Comparison of ENCODE assay signal across 1 mouse cellular context in the genomic region with DNA sequence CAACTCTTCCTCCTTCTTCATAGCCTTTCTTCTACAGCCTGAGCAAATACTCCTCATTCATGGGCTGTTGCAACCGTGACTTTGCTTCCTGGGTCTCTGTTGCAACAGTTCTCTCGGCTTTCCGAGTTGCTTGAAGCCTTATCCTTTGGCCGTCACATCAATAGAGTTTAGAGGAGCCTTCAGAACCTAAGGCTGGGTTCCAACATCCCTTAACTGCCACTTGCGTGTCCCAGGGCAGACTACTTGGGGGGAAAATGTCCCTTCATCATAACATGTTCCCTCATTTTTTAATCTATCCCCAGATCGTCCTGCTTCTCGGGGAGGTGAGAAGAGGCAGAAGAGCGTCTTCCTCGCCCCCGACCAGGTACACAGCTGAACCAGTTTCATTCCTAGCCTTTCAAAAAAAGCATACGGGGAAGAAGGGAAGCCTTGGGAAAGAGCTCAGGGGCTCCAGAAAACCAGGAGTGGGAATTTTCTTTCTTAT.
TF ChIP-seq lines count a peak whose summit lies in the region.

No protein-coding gene starts in this region.

TF ChIP-seq in ES-E14, 5 proteins besides CTCF, POLR2A, EP300 and RAD21:
- no peak for TF ChIP-seq MAFK (IDR thresholded peaks at IDR 0.05; ENCODE audit: insufficient read depth, low read depth, low read length)
- TF ChIP-seq ZNF384 (IDR thresholded peaks at IDR 0.05; ENCODE audit: low read depth, low read length): no peak
- TF ChIP-seq ZC3H11A (IDR thresholded peaks at IDR 0.05; ENCODE audit: borderline replicate concordance, low read depth, low read length): no peak
- TF ChIP-seq CHD2 (IDR thresholded peaks at IDR 0.05; ENCODE audit: low read depth, low read length): no peak
- TF ChIP-seq HCFC1 (IDR thresholded peaks at IDR 0.05; ENCODE audit: borderline replicate concordance, insufficient read depth, low read length): no peak
